Mouse (Mus musculus): ENCODE data around the gene Emc8. TPM values are rescaled to one million over a fixed set of nuclear protein-coding genes. Genes with fewer than 3 reads are reported as not detected.

Gene Emc8
- total and polyA plus RNA-seq, 2 experiments from 2014 or later = 45.4 to 134 TPM

DNA sequence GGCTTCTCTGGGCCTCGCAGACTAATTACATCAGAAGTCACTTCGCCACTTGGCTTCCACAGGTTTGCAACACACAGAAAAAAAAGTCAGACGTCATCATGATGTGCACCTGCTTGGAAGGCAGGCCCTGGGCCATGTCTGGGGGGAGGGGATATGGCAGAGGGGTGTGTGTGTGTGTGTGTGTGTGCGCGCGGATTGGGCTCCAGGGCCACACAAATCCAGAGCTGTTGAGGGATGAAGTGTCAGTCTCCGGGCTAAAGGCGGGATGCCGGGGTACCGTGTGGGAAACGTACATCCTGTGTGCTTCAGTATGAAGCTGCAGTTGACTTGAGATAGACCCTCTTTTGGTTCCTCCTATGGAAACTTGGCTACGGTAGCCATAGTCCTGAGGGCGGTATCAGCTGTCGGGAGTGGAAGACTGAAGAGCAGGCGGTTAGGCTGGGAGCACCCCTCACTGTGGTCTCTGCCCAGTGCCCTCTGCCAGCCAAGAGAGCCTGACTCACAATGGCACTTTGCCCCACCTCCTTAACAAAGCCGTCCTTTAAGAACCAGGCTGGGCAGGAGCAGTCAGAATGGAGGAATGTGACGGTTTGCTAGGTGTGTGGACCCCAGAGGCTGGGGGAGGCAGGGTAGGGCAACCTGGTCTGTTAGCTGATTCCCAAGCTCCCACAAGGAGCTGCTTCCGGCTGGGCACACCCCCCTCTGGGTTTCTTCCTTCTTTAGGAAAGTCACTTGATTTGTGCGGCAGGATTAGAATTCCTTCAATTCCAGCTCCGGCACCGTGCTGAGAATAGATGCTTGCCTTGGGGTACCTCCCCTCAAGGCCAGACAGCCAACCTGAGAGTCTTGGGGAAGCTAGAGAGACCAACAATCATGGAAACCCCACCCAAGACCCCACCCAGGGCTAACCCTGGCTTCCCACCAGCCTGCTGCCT is 36.7 kb downstream of the Emc8 start:
- Histone ChIP-seq H3K9me3 (replicated peaks; ENCODE audit: control insufficient read depth, low read length) (no peaks in the 10 kb centered on the region), H3K9ac (replicated peaks; ENCODE audit: low read depth, low read length) (no peak overlapping the region), H3K4me1 (ENCODE audit: control insufficient read depth, insufficient read depth) (peaks cover 8% of the 10 kb centered on the region; the same call in 1 of the 2 replicates), H3K36me3 (replicated peaks; ENCODE audit: control insufficient read depth, insufficient read depth, low read length) (no peaks in the 10 kb centered on the region), H3K4me3 (ENCODE audit: low read depth, low read length) (no peak overlapping the region), H3K27me3 (ENCODE audit: control insufficient read depth, insufficient read depth, low read length) (peaks cover 2% of the 10 kb centered on the region; the same call in 1 of the 2 replicates), H3K27ac (ENCODE audit: low read depth) (no peak overlapping the region), H3K4me2 (ENCODE audit: low read depth, low read length) (no peak overlapping the region)
- ATAC-seq (ENCODE audit: insufficient read depth, low read depth) (no peak), DNase-seq (ENCODE audit: low spot score) (no peak)
- TF ChIP-seq EP300 (IDR thresholded peaks at IDR 0.05; ENCODE audit: low read depth) (no peak), CTCF (IDR thresholded peaks at IDR 0.05; ENCODE audit: low read depth) (no peak)
- 73% methylated on average over 21 of the region's 21 CpGs for WGBS

DNA sequence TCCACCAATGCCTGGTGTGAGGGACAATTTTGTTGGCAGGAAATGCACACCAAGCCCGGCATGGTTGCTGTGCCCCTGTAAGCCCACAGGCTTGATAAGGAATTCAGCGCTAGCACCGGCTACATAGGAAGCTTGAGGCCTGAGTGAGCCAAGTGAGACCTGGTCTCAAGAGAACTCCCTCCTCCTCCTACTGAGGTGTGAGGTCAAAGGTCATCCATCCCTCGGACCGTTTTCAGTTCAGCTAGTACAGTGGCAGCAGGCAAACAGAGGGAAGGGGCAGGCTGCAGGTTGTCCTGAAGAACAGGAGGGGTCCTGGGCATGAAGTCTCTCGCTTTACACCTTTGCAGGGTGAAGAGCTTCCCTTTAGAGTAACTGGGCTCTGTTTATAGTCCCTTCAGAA is 37.5 kb downstream of the Emc8 start:
- TF ChIP-seq CTCF (IDR thresholded peaks at IDR 0.05; ENCODE audit: low read depth) (no peak), EP300 (IDR thresholded peaks at IDR 0.05; ENCODE audit: low read depth) (no peak)
- no peak for DNase-seq (ENCODE audit: low spot score)
- no peak overlapping the region for H3K4me3 ChIP-seq (ENCODE audit: low read depth, low read length)
- no peak for ATAC-seq (ENCODE audit: insufficient read depth, low read depth)
- 53% methylated on average over 6 of the region's 6 CpGs for WGBS
- peaks cover 8% of the 10 kb centered on the region; the same call in 1 of the 2 replicates for H3K4me1 ChIP-seq (ENCODE audit: control insufficient read depth, insufficient read depth)
- no peaks in the 10 kb centered on the region for H3K27me3 ChIP-seq (ENCODE audit: control insufficient read depth, insufficient read depth, low read length)
- H3K36me3 ChIP-seq (replicated peaks; ENCODE audit: control insufficient read depth, insufficient read depth, low read length) = no peaks in the 10 kb centered on the region
- no peak overlapping the region for H3K9ac ChIP-seq (replicated peaks; ENCODE audit: low read depth, low read length)
- no peak overlapping the region for H3K27ac ChIP-seq (ENCODE audit: low read depth)
- H3K9me3 ChIP-seq (replicated peaks; ENCODE audit: control insufficient read depth, low read length) = no peaks in the 10 kb centered on the region
- no peak overlapping the region for H3K4me2 ChIP-seq (ENCODE audit: low read depth, low read length)

DNA sequence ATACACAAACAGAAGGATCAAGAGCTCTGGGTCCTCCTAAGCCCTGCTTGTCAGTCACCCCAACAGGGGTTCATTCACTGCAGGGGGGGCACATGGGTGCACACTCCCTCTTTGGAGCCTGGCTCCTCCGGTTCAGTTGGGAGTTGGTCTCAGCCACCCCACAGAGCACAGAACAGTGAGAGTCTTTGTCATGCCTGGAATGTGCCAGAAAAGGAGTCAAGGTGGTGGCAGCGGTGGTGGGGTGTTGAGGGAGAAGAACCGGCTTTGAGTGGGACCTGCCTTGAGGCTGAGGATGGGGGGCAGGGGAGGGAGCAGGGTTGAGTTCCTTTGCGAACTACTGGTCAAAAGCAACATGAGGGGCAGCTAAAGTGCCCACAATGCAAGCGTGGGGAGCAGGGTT is 38.3 kb downstream of the Emc8 start:
- H3K4me3 ChIP-seq (ENCODE audit: low read depth, low read length) = no peak overlapping the region
- WGBS = 57% methylated on average over 5 of the region's 5 CpGs
- H3K36me3 ChIP-seq (replicated peaks; ENCODE audit: control insufficient read depth, insufficient read depth, low read length) = no peaks in the 10 kb centered on the region
- H3K27ac ChIP-seq (ENCODE audit: low read depth) = no peak overlapping the region
- no peak overlapping the region for H3K4me2 ChIP-seq (ENCODE audit: low read depth, low read length)
- peaks cover 8% of the 10 kb centered on the region; the same call in 1 of the 2 replicates for H3K4me1 ChIP-seq (ENCODE audit: control insufficient read depth, insufficient read depth)
- ATAC-seq (ENCODE audit: insufficient read depth, low read depth) (no peak), DNase-seq (ENCODE audit: low spot score) (no peak)
- TF ChIP-seq EP300 (IDR thresholded peaks at IDR 0.05; ENCODE audit: low read depth) (no peak), CTCF (IDR thresholded peaks at IDR 0.05; ENCODE audit: low read depth) (no peak)
- no peaks in the 10 kb centered on the region for H3K9me3 ChIP-seq (replicated peaks; ENCODE audit: control insufficient read depth, low read length)
- H3K27me3 ChIP-seq (ENCODE audit: control insufficient read depth, insufficient read depth, low read length) = no peaks in the 10 kb centered on the region
- no peak overlapping the region for H3K9ac ChIP-seq (replicated peaks; ENCODE audit: low read depth, low read length)

DNA sequence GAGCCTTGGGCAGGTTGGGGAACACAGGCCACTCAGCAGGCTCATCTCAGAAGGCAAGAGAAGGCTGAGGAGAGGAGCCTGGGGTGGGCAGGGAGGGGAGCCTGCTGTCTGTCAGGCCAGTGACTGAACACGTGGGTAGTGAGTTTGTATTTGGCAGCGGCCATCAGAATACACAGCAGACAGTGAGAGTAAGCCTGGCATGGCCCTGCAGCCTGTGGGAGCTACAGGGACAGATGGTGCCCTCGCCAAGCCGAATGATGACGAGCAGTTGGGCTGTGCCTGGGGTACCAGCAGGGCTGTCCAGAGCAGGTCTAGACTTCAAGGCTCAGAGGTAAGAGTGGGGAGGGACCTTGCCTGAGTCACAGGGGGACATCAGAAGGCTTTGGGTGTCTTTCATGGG is 41.1 kb downstream of the Emc8 start:
- Histone ChIP-seq H3K4me2 (ENCODE audit: low read depth, low read length) (no peak overlapping the region), H3K27ac (ENCODE audit: low read depth) (no peak overlapping the region), H3K9me3 (replicated peaks; ENCODE audit: control insufficient read depth, low read length) (no peaks in the 10 kb centered on the region), H3K27me3 (ENCODE audit: control insufficient read depth, insufficient read depth, low read length) (no peaks in the 10 kb centered on the region), H3K4me1 (ENCODE audit: control insufficient read depth, insufficient read depth) (no peaks in the 10 kb centered on the region; the same call in 1 of the 2 replicates), H3K4me3 (ENCODE audit: low read depth, low read length) (no peak overlapping the region), H3K9ac (replicated peaks; ENCODE audit: low read depth, low read length) (no peak overlapping the region), H3K36me3 (replicated peaks; ENCODE audit: control insufficient read depth, insufficient read depth, low read length) (no peaks in the 10 kb centered on the region)
- TF ChIP-seq CTCF (IDR thresholded peaks at IDR 0.05; ENCODE audit: low read depth) = no peak
- no peak for TF ChIP-seq EP300 (IDR thresholded peaks at IDR 0.05; ENCODE audit: low read depth)
- no peak for DNase-seq (ENCODE audit: low spot score)
- 78% methylated on average over 5 of the region's 5 CpGs for WGBS
- ATAC-seq (ENCODE audit: insufficient read depth, low read depth) = no peak

DNA sequence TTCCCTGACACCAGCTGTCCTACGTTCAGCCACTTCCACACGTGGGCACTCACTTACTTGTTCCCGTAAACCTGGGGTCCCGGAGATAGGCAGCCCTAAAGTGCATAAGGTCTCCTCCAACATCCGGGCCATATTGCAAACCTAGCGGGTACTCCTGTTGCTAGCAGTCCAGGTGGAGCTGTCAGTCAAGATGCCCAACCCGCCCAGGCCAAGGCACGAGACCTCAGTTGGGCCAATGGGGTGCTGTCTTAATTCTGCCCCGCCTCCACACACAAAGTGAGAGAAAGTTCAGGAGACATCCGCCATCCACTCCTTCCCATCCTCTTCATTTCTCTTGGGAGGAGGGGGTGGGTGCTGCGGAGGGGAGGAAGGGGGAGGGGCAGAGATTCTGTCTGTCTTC is 41.9 kb downstream of the Emc8 start:
- no peak overlapping the region for H3K27ac ChIP-seq (ENCODE audit: low read depth)
- H3K36me3 ChIP-seq (replicated peaks; ENCODE audit: control insufficient read depth, insufficient read depth, low read length) = no peaks in the 10 kb centered on the region
- no peaks in the 10 kb centered on the region for H3K9me3 ChIP-seq (replicated peaks; ENCODE audit: control insufficient read depth, low read length)
- WGBS = 66% methylated on average over 11 of the region's 11 CpGs
- no peaks in the 10 kb centered on the region for H3K27me3 ChIP-seq (ENCODE audit: control insufficient read depth, insufficient read depth, low read length)
- H3K4me3 ChIP-seq (ENCODE audit: low read depth, low read length) = no peak overlapping the region
- no peak for DNase-seq (ENCODE audit: low spot score)
- H3K4me2 ChIP-seq (ENCODE audit: low read depth, low read length) = no peak overlapping the region
- no peak for TF ChIP-seq CTCF (IDR thresholded peaks at IDR 0.05; ENCODE audit: low read depth)
- TF ChIP-seq EP300 (IDR thresholded peaks at IDR 0.05; ENCODE audit: low read depth) = no peak
- no peak for ATAC-seq (ENCODE audit: insufficient read depth, low read depth)
- peaks cover 3% of the 10 kb centered on the region; the same call in 1 of the 2 replicates for H3K4me1 ChIP-seq (ENCODE audit: control insufficient read depth, insufficient read depth)
- no peak overlapping the region for H3K9ac ChIP-seq (replicated peaks; ENCODE audit: low read depth, low read length)

Measured in heart, postnatal 0 days (tissue).